Mouse (Mus musculus) heart, embryonic 13.5 days (tissue): ENCODE measurements around the gene Npy1r. TPM values are rescaled to one million over a fixed set of nuclear protein-coding genes. Genes with fewer than 3 reads are reported as not detected.

ENCODE experiments used
- ATAC-seq: fragments of 200-750 bp; cut with Nextera tagmentation; 2 replicates; pipeline ENCODE4 v1.8.0; 2017; ENCODE audit warnings: moderate TSS enrichment; ENCODE audit not compliant: insufficient number of reproducible peaks, low FRiP score, low TSS enrichment; ENCODE audit errors: extremely low read depth
- H3K27ac ChIP-seq: fragments of 300-500 bp; sonication (generic); replicated peaks from 2 replicates; pipeline ENCODE4 v1.5.1; 2015; ENCODE audit warnings: moderate library complexity, mild to moderate bottlenecking, inconsistent platforms
- H3K27me3 ChIP-seq: fragments of 300-500 bp; sonication (generic); replicated peaks from 2 replicates; pipeline ENCODE4 v1.6.1; 2015; ENCODE audit warnings: mild to moderate bottlenecking, inconsistent platforms
- H3K36me3 ChIP-seq: fragments of 300-500 bp; sonication (generic); 2 replicates; pipeline ENCODE4 v1.6.1; 2015; ENCODE audit warnings: mild to moderate bottlenecking, inconsistent platforms
- H3K4me1 ChIP-seq: fragments of 300-500 bp; sonication (generic); 2 replicates; pipeline ENCODE4 v1.6.1; 2015; ENCODE audit warnings: inconsistent platforms
- H3K4me2 ChIP-seq: fragments of 300-500 bp; sonication (generic); 2 replicates; pipeline ENCODE4 v1.6.1; 2015; ENCODE audit warnings: inconsistent platforms, mild to moderate bottlenecking, moderate library complexity
- H3K4me3 ChIP-seq: fragments of 300-500 bp; sonication (generic); 2 replicates; pipeline ENCODE4 v1.5.1; 2015; ENCODE audit warnings: moderate library complexity, mild to moderate bottlenecking, inconsistent platforms
- H3K9ac ChIP-seq: fragments of 300-500 bp; sonication (generic); 2 replicates; pipeline ENCODE4 v1.6.1; 2015; ENCODE audit warnings: inconsistent platforms, mild to moderate bottlenecking, moderate library complexity
- H3K9me3 ChIP-seq: fragments of 300-500 bp; sonication (generic); 2 replicates; pipeline ENCODE4 v1.6.1; 2016; ENCODE audit warnings: inconsistent platforms
- WGBS: fragments of 180-500 bp; shearing (Covaris S2); methylation state at CpG from one replicate; pipeline ENCODE4 v1.1.7; 2015; ENCODE audit warnings: mixed read lengths; 5-methylcytosine and 5-hydroxymethylcytosine counted together
- polyA plus RNA-seq: library from polyadenylated mRNA; unstranded; fragments of >200 nt; fragmentation: Nextera tagmentation; extraction: Ambion mirVana; gene quantifications from 2 replicates; pipeline ENCODE4 v1.2.1, GENCODE M21; 2015

The Npy1r gene
- polyA plus RNA-seq, 1 experiment from 2014 or later = 1.5 TPM

GRCm38 (mm10) chr8:66731957-66732356, 35.0 kb downstream of the Npy1r start:
- Histone ChIP-seq H3K4me2 (no peak overlapping the region), H3K27ac (no peak overlapping the region), H3K27me3 (no peaks in the 10 kb centered on the region), H3K9me3 (no peaks in the 10 kb centered on the region), H3K4me3 (no peak overlapping the region), H3K9ac (no peak overlapping the region), H3K36me3 (no peaks in the 10 kb centered on the region), H3K4me1 (no peaks in the 10 kb centered on the region)
- no peak for ATAC-seq
- 50% methylated on average over 5 of the region's 5 CpGs for WGBS

DNA sequence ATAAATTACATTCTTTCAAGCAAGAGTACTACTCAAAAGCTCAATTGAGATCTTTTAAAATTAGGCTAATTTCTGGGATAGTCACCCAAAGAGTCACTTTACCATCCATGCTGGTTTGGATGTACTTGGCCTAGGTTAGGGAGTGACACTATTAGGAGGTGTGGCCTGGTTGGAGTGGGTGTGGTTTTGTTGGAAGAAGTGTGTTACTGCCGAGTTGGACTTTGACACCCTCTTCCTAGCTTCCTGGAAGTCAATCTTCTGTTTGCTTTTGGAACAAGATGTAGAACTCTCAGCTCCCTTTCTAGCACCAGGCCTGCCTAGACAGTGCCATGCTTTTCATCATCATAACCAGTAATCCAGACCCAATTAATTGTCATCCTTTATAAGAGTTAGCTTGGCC, 45.4 kb downstream of the Npy1r start:
- no peaks in the 10 kb centered on the region for H3K4me1 ChIP-seq
- WGBS = 36% methylated on average over 1 of the region's 1 CpGs
- H3K9me3 ChIP-seq = no peaks in the 10 kb centered on the region

DNA sequence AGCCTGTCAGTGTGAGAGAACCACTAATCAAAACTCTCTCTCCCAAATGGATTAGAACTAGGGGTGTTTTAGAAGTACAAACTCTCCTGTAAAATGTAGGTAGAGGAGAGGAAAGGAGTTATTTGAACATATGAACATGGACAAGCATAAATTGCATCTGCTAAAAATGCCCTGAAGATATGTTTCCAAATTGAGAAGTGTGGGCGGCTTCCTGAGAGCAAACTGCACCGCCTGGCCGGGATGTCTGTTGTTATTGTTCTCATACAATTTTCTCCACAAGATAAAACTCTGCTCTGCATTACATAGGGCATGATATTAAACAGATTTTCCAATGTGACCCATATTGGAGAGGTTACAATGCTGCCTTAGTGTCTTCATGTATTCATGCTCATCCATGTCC, 48.6 kb downstream of the Npy1r start:
- Histone ChIP-seq H3K4me1 (no peaks in the 10 kb centered on the region), H3K4me3 (no peak overlapping the region), H3K9ac (no peak overlapping the region), H3K4me2 (no peak overlapping the region), H3K9me3 (no peaks in the 10 kb centered on the region), H3K27me3 (no peaks in the 10 kb centered on the region), H3K27ac (no peak overlapping the region), H3K36me3 (no peaks in the 10 kb centered on the region)
- ATAC-seq = no peak
- WGBS = 70% methylated on average over 3 of the region's 3 CpGs

More for the DNA sequence above, 45.4 kb downstream of the Npy1r start:
- Histone ChIP-seq H3K27me3 (no peaks in the 10 kb centered on the region), H3K4me2 (no peak overlapping the region), H3K36me3 (no peaks in the 10 kb centered on the region), H3K4me3 (no peak overlapping the region), H3K27ac (no peak overlapping the region), H3K9ac (no peak overlapping the region)
- ATAC-seq = no peak

- Histone ChIP-seq H3K4me3 (no peak overlapping the region), H3K27me3 (no peaks in the 10 kb centered on the region), H3K36me3 (no peaks in the 10 kb centered on the region), H3K9me3 (no peaks in the 10 kb centered on the region), H3K27ac (no peak overlapping the region), H3K4me2 (no peak overlapping the region), H3K9ac (no peak overlapping the region), H3K4me1 (no peaks in the 10 kb centered on the region)
- ATAC-seq = no peak
- WGBS = 57% methylated on average over 2 of the region's 2 CpGs
These were observed 54.6 kb downstream of the Npy1r start for GRCm38 (mm10) chr8:66751621-66752020.

DNA sequence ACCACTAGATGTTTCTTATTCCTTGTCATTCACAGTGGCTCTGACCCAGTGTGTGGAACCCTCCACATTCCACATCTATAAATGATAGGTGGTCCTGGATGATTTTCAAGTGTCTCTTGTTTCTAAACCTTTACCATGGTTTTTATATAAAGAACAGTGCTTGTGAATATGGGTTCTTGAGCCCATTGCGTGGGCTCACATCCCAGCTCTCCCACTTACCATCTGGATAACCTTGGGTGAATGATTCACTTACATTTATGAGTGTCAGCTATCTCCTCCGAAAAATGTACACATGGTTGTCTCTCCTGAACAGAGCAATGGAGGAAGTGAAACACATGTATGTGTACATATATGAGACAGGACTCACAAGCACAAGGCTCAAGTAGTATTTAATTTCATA, 59.2 kb downstream of the Npy1r start:
- 72% methylated on average over 2 of the region's 2 CpGs for WGBS
- Histone ChIP-seq H3K9ac (no peak overlapping the region), H3K4me1 (peaks cover 11% of the 10 kb centered on the region), H3K27me3 (no peaks in the 10 kb centered on the region), H3K4me2 (no peak overlapping the region), H3K4me3 (no peak overlapping the region), H3K9me3 (no peaks in the 10 kb centered on the region), H3K27ac (no peak overlapping the region), H3K36me3 (no peaks in the 10 kb centered on the region)
- no peak for ATAC-seq

Other genes with a start within 250 kb of the Npy1r start
- 6.6 and 8.2 TPM in 2 replicates for gene Tma16, start 210.7 kb upstream of the Npy1r start, polyA plus RNA-seq
- not detected in 2 replicates for gene Tktl2, start 185.4 kb upstream of the Npy1r start, polyA plus RNA-seq
- gene Npy5r, start 9.1 kb upstream of the Npy1r start, polyA plus RNA-seq = not detected in 2 replicates
- gene Naf1, start 163.0 kb downstream of the Npy1r start, polyA plus RNA-seq = 1.8 and 2.4 TPM in 2 replicates